Mouse (Mus musculus) lung, adult 2 months (tissue): ENCODE measurements around the gene Dennd6b.

Source experiments
- CTCF ChIP-seq: fragments of 200-500 bp; IDR thresholded peaks from 2 replicates; pipeline ENCODE4 v1.5.1; 2011; ENCODE audit warnings: mild to moderate bottlenecking, low read length, control low read depth; ENCODE audit not compliant: insufficient read depth
- POLR2A ChIP-seq: fragments of 200-500 bp; IDR thresholded peaks from 2 replicates; pipeline ENCODE4 v1.6.1; 2011; ENCODE audit warnings: low read depth, mild to moderate bottlenecking, control low read depth, low read length, borderline replicate concordance; ENCODE audit errors: extremely low read depth

DNA sequence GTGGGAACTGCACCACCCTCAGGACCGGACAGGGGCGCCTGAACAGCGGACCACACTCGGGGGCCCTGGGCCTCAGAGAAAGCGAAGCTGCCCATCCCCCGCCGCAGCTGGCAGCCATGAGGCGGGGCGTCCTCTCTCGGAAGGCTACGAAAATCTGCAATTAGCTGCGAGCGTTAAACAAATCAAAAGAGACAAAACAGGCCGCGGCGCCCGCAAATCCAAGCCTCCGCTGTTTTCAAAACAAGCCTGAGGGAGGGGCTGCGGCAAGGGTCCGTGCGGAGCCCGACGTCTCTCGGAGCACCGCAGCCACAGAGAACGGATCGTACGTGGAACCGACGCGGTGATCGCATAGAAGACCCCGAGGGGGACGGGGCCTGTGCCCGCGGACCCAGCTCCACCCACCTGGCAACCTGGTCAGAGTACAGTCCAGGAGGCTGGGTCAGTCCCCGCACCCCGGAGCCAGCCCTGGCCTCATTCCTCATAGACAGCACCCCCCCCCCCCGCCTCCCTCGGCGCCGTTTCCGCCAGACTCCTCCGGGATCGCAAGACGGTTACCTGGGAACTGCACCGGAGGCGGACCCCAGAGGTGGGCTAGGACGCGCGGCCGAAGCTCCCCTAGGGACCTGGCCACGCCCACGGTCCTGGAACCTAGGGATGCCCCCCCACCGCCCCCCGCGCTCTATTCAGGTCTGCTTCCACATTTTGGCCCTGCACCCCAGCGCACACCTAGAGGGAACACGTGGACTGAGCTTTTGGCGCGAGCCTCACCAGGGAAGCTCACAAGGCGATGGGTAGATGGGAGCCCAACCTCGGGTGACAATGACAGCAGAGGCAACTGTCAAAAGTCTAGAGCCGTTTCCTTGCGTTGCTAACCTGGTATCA is 23.0 kb downstream of the Dennd6b start:
- TF ChIP-seq CTCF: no peak
- no peak for TF ChIP-seq POLR2A
